In the genomic region with DNA sequence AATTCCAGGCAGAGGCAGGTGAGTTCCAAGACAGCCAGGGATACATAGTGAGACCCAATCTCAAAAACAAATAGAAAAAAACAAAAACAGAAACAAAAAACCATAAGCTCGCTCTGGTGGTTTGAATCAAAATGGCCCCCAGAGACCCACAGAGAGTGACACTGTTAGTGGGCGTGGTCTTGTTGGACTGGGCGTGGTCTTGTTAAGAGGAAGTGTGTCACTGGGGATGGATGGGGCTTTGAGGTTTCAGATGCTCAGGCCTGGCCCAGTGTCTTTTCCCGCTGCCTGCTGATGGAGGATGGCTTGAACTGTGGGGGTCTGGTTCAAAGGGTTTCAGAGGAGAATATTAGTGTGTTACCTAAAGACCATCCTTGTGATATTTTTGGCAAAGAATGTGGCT, we compare ENCODE assay signal across 18 mouse cellular contexts. TPM values are rescaled to one million over a fixed set of nuclear protein-coding genes. Genes with fewer than 3 reads are reported as not detected.
A peak's percentile ranks its signal among the peaks of the same experiment; 100 is the strongest.
DNase-seq lines count a peak whose midpoint lies in the region.
"Had no signal": no experiment of that assay in that cellular context is flagged by ENCODE, and none has a peak within 500 bp of the region (broad histone marks: within the 10 kb centered on the region; RNA-seq: fewer than 3 reads in every experiment).

No protein-coding gene starts in this region.

- peak; percentile 26 for DNase-seq in embryo, embryonic 10.5 days (ENCODE audit: low spot score)
- DNase-seq in embryo, embryonic 9.5 days (ENCODE audit: extremely low spot score): no peak
- DNase-seq in MEL-GATA-1-ER (ENCODE audit: extremely low read depth, low read depth): peak; percentile 58
- DNase-seq in c-Kit-positive CD71-positive TER-119-negative erythroid progenitor cells, embryonic 14.5 days (ENCODE audit: low read depth): peak; percentile 7
- DNase-seq in urinary bladder, postnatal 25 days (ENCODE audit: low spot score): no peak
- DNase-seq in left cerebral cortex, adult 9 months (ENCODE audit: low spot score in 2 of 2): no peak
- no peak for DNase-seq in thymus, postnatal 0 days (ENCODE audit: low spot score)
- DNase-seq: adrenal gland, adult 8-10 months; cerebellum, adult 11-12 months; cerebellum, adult 9-11 months; gastrocnemius, postnatal 14 days; heart, adult 11 months; kidney, adult 9 months; kidney, postnatal 10 days; right cerebral cortex, adult 18-20 months; spleen, adult 18-20 months; thymus, postnatal 25 days had no signal

RNA-seq across cellular contexts. Expression of a gene that starts 13.4 kb away (rescaled TPM):
- 0.28 and 0.36 TPM in 2 replicates for polyA plus RNA-seq in thymus, postnatal 0 days (2015; fragmentation: Nextera tagmentation; extraction: Ambion mirVana)
- polyA plus RNA-seq: CD4-positive, CD25-positive, alpha-beta regulatory T cell, adult 4 months had no signal

RNA-seq across cellular contexts. Expression of a gene that starts 53.9 kb away (rescaled TPM):
- polyA plus RNA-seq in thymus, postnatal 0 days (2015; fragmentation: Nextera tagmentation; extraction: Ambion mirVana): 39.0 and 40.9 TPM in 2 replicates

Comparison
In these comparisons a context has a peak if more than half of its experiments do, and no peak if none do; other contexts are left out.
1. DNase-seq: peak in embryo, embryonic 10.5 days (single experiment), MEL-GATA-1-ER (single experiment) and c-Kit-positive CD71-positive TER-119-negative erythroid progenitor cells, embryonic 14.5 days (single experiment); none in embryo, embryonic 9.5 days (single experiment), urinary bladder, postnatal 25 days (single experiment), left cerebral cortex, adult 9 months (0 of 2) and thymus, postnatal 0 days (single experiment).